Comparison of ENCODE assay signal across 8 mouse cellular contexts in genomic region chr11:83941950-83942840, GRCm38 (mm10). TPM values are rescaled to one million over a fixed set of nuclear protein-coding genes. Genes with fewer than 3 reads are reported as not detected.
DNase-seq lines count a peak whose midpoint lies in the region; ATAC-seq and TF ChIP-seq lines count a peak whose summit lies in the region.

Gene Ddx52 (plus strand): TSS chr11:83942062.

- peaks cover 6% of the 10 kb centered on the region; the same call in 1 of the 2 replicates for H3K27me3 ChIP-seq in forebrain, embryonic 15.5 days

- intact Hi-C loops in heart, postnatal 25 days (cut with DNase I), result no loop called here

- H3K4me1 ChIP-seq in ES-E14 (ENCODE audit: control insufficient read depth in 2 of 2, insufficient read depth in 2 of 2, low read length in 2 of 2, poor library complexity in 1 of 2), result no peaks in the 10 kb centered on the region; a peak in 1 of 4 replicates
- H3K4me1 ChIP-seq in forebrain, embryonic 15.5 days, result peaks cover 14% of the 10 kb centered on the region
- H3K4me1 ChIP-seq in lung, adult 2 months (ENCODE audit: control insufficient read depth, insufficient read depth, low read length), result peaks cover 4% of the 10 kb centered on the region

- TF ChIP-seq CTCF in lung, adult 2 months (IDR thresholded peaks at IDR 0.05; ENCODE audit: insufficient read depth, low read length), result no peak

- peaks cover 11% of the 10 kb centered on the region for H3K36me3 ChIP-seq in ES-E14 (ENCODE audit: control insufficient read depth, insufficient read depth, low read length, poor library complexity, severe bottlenecking)
- H3K36me3 ChIP-seq in forebrain, embryonic 15.5 days, result peaks cover 30% of the 10 kb centered on the region

- in situ Hi-C loops in ES-E14 (cut with MboI; ENCODE audit: low sequenced_read_pairs in 2 of 2, unreplicated experiment in 2 of 2), result no loop called here

- peak; percentile 97 for ATAC-seq in forebrain, embryonic 15.5 days (replicated peaks)
- peak; percentile 96 for ATAC-seq in neutrophil, adult 5-6 weeks (ENCODE audit: extremely low read depth, insufficient number of reproducible peaks, low FRiP score, poor library complexity, severe bottlenecking)

- peak within 1 kb of the TSS; percentile 88 to 94 for H3K4me3 ChIP-seq in ES-E14 (ENCODE audit: insufficient read depth in 1 of 2, low read depth in 1 of 2, low read length in 2 of 2, poor library complexity in 1 of 2, severe bottlenecking in 1 of 2)
- peak within 1 kb of the TSS; percentile 61 for H3K4me3 ChIP-seq in forebrain, embryonic 15.5 days
- peak within 1 kb of the TSS; percentile 70 for H3K4me3 ChIP-seq in lung, adult 2 months (replicated peaks; ENCODE audit: extremely low read depth, low read depth, low read length)

- no peaks in the 10 kb centered on the region for H3K9me3 ChIP-seq in ES-E14 (ENCODE audit: control insufficient read depth, insufficient read depth, low read depth, low read length)
- H3K9me3 ChIP-seq in forebrain, embryonic 15.5 days, result no peaks in the 10 kb centered on the region

- peak within 1 kb of the TSS; percentile 96 for H3K9ac ChIP-seq in ES-E14 (ENCODE audit: insufficient read depth, low read depth, low read length, poor library complexity, severe bottlenecking)
- H3K9ac ChIP-seq in forebrain, embryonic 15.5 days (replicated peaks), result peak within 1 kb of the TSS; percentile 63

- H3K4me2 ChIP-seq in forebrain, embryonic 15.5 days (replicated peaks), result peak within 1 kb of the TSS; percentile 61

- H3K27ac ChIP-seq in ES-E14 (ENCODE audit: insufficient read depth, low read depth, low read length, poor library complexity, severe bottlenecking), result peak within 1 kb of the TSS; percentile 69; the same call in 1 of the 2 replicates
- peak within 1 kb of the TSS; percentile 62 for H3K27ac ChIP-seq in forebrain, embryonic 15.5 days (replicated peaks)

- peak; percentile 70; the same call in 1 of the 2 replicates for TF ChIP-seq POLR2A in lung, adult 2 months (IDR thresholded peaks at IDR 0.05; ENCODE audit: borderline replicate concordance, extremely low read depth, low read depth, low read length)

- WGBS in forebrain, embryonic 15.5 days, result under 1% methylated on average over 49 of the region's 49 CpGs
- WGBS in lung, adult 2 months, result 1% methylated on average over 49 of the region's 49 CpGs

- DNase-seq in ES-E14 (ENCODE audit: low read depth, low spot score), result peak; percentile 85
- peak; percentile 85 for DNase-seq in cerebellum, adult 11-12 months
- DNase-seq in heart, postnatal 25 days (ENCODE audit: low spot score), result peak; percentile 70
- peak; percentile 85 to 94 for DNase-seq in layer of hippocampus, adult 18-20 months (ENCODE audit: low spot score in 2 of 2)
- peak; percentile 85 for DNase-seq in lung, adult 2 months
- DNase-seq in thymus, adult 18-20 months, result peak; percentile 76 to 79

TF ChIP-seq in ES-E14, 5 proteins besides CTCF, POLR2A, EP300 and RAD21:
- TF ChIP-seq HCFC1 (IDR thresholded peaks at IDR 0.05; ENCODE audit: borderline replicate concordance, insufficient read depth, low read length), result peak; percentile 72; the same call in 1 of the 2 replicates
- TF ChIP-seq ZC3H11A (IDR thresholded peaks at IDR 0.05; ENCODE audit: borderline replicate concordance, low read depth, low read length), result no peak
- no peak for TF ChIP-seq ZNF384 (IDR thresholded peaks at IDR 0.05; ENCODE audit: low read depth, low read length)

RNA-seq across cellular contexts. Expression of gene Ddx52, which starts in this region (rescaled TPM):
- 33.9 and 44.1 TPM in 2 replicates for total RNA-seq in ES-E14 (2012; rRNA removed)
- polyA plus RNA-seq in forebrain, embryonic 15.5 days (2015; fragmentation: Nextera tagmentation; extraction: Ambion mirVana), result 30.9 and 31.4 TPM in 2 replicates
- total RNA-seq in heart, postnatal 25 days (2021), result 10 to 100 TPM in 1 of 2 experiments, 1 to 10 TPM in 1; 9.5 to 10.1 TPM
- total RNA-seq in layer of hippocampus, adult 18-20 months (2021), result 10 to 100 TPM; 13.1 to 16.4 TPM
- 2.7 and 4.9 TPM in 2 replicates for polyA plus RNA-seq in lung, adult 2 months (2012; rRNA removed)
- 71.0 and 73.2 TPM in 2 replicates for total RNA-seq in neutrophil, adult 5-6 weeks (2017)

Comparison
In these comparisons a context has a peak if more than half of its experiments do, and no peak if none do; other contexts are left out.
1. Peak in every context shown above with its lines: DNase-seq, ATAC-seq, H3K4me3 ChIP-seq and H3K27ac ChIP-seq.